Mouse (Mus musculus): ENCODE data around the gene Cstf2.

DNA sequence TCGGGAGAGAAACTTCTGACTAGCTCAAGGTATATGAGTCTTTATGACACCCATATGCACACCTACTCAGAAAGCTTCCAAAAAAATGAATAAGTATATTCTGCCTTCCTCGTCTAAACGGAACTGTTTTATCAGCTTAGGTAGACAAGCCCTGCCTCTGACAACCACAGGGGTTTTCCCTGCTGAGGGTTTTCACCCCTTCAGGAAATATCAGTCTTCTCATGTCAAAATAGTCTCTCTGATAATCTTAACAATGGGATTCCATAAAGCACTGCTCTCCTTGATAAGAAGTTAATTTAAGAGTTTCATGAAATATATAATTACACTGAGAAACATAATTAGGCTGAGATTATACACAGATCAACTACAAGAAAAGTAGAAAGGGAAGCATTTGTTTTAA lies 52.8 kb downstream of the Cstf2 start:
- no peak for TF ChIP-seq USF1 (IDR thresholded peaks at IDR 0.05; ENCODE audit: low read depth)
- no peak for TF ChIP-seq MAX (IDR thresholded peaks at IDR 0.05)
- TF ChIP-seq CTCF (IDR thresholded peaks at IDR 0.05; ENCODE audit: control insufficient read depth, insufficient read depth, insufficient read length), result no peak
- TF ChIP-seq MYOG (IDR thresholded peaks at IDR 0.05; ENCODE audit: control insufficient read depth, extremely low read depth, insufficient read length), result no peak
- TF ChIP-seq FOSL1 (IDR thresholded peaks at IDR 0.05; ENCODE audit: insufficient read depth, low read length, poor library complexity, severe bottlenecking), result no peak
- no peak for TF ChIP-seq MYOD1 (IDR thresholded peaks at IDR 0.05; ENCODE audit: control insufficient read depth, insufficient read length, low read depth)
